Mouse (Mus musculus) induced T-regulatory cell, adult 2 months (primary cell): ENCODE measurements around the gene Tspan2.

Experiments
- DNase-seq: peaks from one replicate; pipeline ENCODE4 v3.0.0-alpha.2; 2012; ENCODE audit warnings: low read depth

The Tspan2 gene

GRCm38 (mm10) chr3:102773018-102773417, 38.7 kb downstream of the Tspan2 start:
- DNase-seq = no peak

- DNase-seq = no peak
These were observed 48.3 kb downstream of the Tspan2 start, which contains the start of gene Tshb for GRCm38 (mm10) chr3:102782618-102783017. Gene Tshb (minus strand): TSS chr3:102782718.

- DNase-seq = peak; percentile 8
These were observed 53.0 kb downstream of the Tspan2 start for GRCm38 (mm10) chr3:102787369-102787768.

DNA sequence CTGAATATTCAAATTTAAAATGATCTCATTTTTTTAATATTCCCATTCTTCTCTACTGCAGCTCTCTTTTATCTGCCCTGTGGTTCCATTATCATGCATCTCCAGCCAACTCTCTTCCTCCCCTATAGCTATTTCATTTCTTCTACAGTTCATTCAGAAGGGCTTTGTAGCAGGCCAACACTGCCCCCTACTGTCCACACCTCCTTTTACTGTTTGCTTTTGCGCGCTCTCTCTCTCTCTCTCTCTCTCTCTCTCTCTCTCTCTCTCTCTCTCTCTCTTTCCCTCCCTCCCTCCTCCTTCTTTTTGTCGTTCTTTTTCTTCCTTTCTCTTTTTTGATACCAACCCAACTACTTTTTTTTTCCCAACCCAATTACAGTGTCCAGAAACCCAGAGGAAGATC, 69.6 kb downstream of the Tspan2 start:
- peak; percentile 90 for DNase-seq

DNA sequence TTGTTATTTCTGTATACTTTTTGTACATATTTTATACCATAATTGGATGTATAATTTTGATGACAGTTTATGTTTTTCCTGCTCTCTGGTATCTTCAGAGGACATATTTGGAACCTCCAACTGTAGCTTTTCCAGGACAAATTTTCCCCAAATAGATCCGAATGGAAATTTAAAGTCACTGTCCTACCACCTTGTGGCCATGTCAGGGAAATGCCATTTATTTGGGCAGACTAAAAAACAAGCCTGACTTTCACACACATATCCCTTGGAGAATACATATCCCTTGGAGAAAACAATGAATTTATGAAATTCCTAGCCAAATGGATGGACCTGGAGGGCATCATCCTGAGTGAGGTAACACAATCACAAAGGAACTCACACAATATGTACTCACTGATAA, 108.1 kb downstream of the Tspan2 start:
- DNase-seq = no peak

DNA sequence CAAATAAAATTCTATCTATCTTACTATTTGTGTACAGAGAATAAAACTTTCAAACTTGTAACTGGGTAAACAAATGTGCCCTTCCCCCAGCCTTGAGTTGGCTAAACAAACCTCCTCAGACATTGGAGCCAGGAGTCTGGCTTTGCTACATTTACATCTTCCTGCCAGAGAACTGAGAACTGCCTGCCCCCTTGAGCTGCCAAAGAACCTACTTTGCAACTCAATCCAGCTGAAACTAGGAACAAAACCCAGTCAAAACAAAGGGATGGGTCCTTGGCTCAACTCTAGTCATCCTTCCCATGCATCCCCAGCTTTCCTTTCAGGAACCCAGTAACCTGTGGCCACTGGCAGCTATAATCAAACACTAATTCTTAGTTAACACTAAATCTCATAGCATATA, 114.3 kb downstream of the Tspan2 start:
- DNase-seq = no peak
